In genomic region chrX:71287088-71287487, GRCm38 (mm10) we compare ENCODE assay signal across 15 mouse cellular contexts.
"Had no signal": no experiment of that assay in that cellular context is flagged by ENCODE, and none has a peak within 500 bp of the region (broad histone marks: within the 10 kb centered on the region; RNA-seq: fewer than 3 reads in every experiment).

No protein-coding gene starts in this region.

- DNase-seq: lung, adult 18-20 months; lung, embryonic 14.5 days; lung, postnatal 10 days; lung, postnatal 4 days; midbrain, embryonic 14.5 days; right cerebral cortex, postnatal 14 days; thymus, adult 2 months; thymus, postnatal 14 days; thymus, postnatal 4 days had no signal

- H3K27me3 ChIP-seq: midbrain, embryonic 12.5 days; neural tube, embryonic 12.5 days; stomach, embryonic 15.5 days had no signal

- H3K9me3 ChIP-seq: midbrain, embryonic 10.5 days; midbrain, embryonic 12.5 days; neural tube, embryonic 12.5 days; stomach, embryonic 15.5 days had no signal

- H3K4me3 ChIP-seq: midbrain, embryonic 10.5 days; midbrain, embryonic 12.5 days; neural tube, embryonic 12.5 days; stomach, embryonic 15.5 days had no signal

- H3K27ac ChIP-seq: liver, embryonic 14.5 days; midbrain, embryonic 10.5 days; midbrain, embryonic 12.5 days; neural tube, embryonic 12.5 days; stomach, embryonic 15.5 days; stomach, postnatal 0 days had no signal

- H3K9ac ChIP-seq: liver, embryonic 14.5 days; lung, embryonic 14.5 days; midbrain, embryonic 12.5 days; neural tube, embryonic 12.5 days; stomach, embryonic 15.5 days had no signal

- H3K4me2 ChIP-seq: lung, embryonic 14.5 days; midbrain, embryonic 12.5 days; neural tube, embryonic 12.5 days; stomach, embryonic 15.5 days had no signal

- H3K36me3 ChIP-seq: midbrain, embryonic 10.5 days; midbrain, embryonic 12.5 days; neural tube, embryonic 12.5 days; stomach, embryonic 15.5 days had no signal

- H3K4me1 ChIP-seq: midbrain, embryonic 10.5 days; midbrain, embryonic 12.5 days; neural tube, embryonic 12.5 days; stomach, embryonic 15.5 days had no signal
